Mouse (Mus musculus) lung, postnatal 0 days (tissue): Measurements from ENCODE around the gene Nr5a2. TPM values are rescaled to one million over a fixed set of nuclear protein-coding genes. Genes with fewer than 3 reads are reported as not detected.

Experiments
- ATAC-seq: fragments of 200-750 bp; cut with Nextera tagmentation; 2 replicates; pipeline ENCODE4 v1.8.0; 2017; ENCODE audit warnings: moderate library complexity
- DNase-seq: peaks from one replicate; pipeline ENCODE4 v3.0.0-alpha.2; 2016; ENCODE audit warnings: low spot score
- H3K27ac ChIP-seq: fragments of 300-500 bp; sonication (generic); 2 replicates; pipeline ENCODE4 v1.5.1; 2014; ENCODE audit warnings: antibody characterized with exemption, mild to moderate bottlenecking, low read length, mixed read lengths
- H3K27me3 ChIP-seq: fragments of 300-500 bp; sonication (generic); replicated peaks from 2 replicates; pipeline ENCODE4 v1.6.1; 2014; ENCODE audit warnings: low read length, mixed read lengths; ENCODE audit not compliant: insufficient read depth
- H3K36me3 ChIP-seq: fragments of 300-500 bp; sonication (generic); 2 replicates; pipeline ENCODE4 v1.6.1; 2014; ENCODE audit warnings: low read length, mixed read lengths; ENCODE audit not compliant: insufficient read depth
- H3K4me1 ChIP-seq: fragments of 300-500 bp; sonication (generic); 2 replicates; pipeline ENCODE4 v1.6.1; 2014; ENCODE audit warnings: antibody characterized with exemption, low read depth, low read length, mixed read lengths; ENCODE audit not compliant: insufficient read depth
- H3K4me2 ChIP-seq: fragments of 300-500 bp; sonication (generic); replicated peaks from 2 replicates; pipeline ENCODE4 v1.6.1; 2014; ENCODE audit warnings: low read depth, mild to moderate bottlenecking, low read length, moderate library complexity, mixed read lengths
- H3K4me3 ChIP-seq: fragments of 300-500 bp; sonication (generic); 2 replicates; pipeline ENCODE4 v1.5.1; 2014; ENCODE audit warnings: low read depth, low read length
- H3K9ac ChIP-seq: fragments of 300-500 bp; sonication (generic); replicated peaks from 2 replicates; pipeline ENCODE4 v1.6.1; 2014; ENCODE audit warnings: low read depth, mild to moderate bottlenecking
- H3K9me3 ChIP-seq: fragments of 300-500 bp; sonication (generic); 2 replicates; pipeline ENCODE4 v1.6.1; 2016; ENCODE audit warnings: low read length, mixed read lengths
- CTCF ChIP-seq: IDR thresholded peaks from 2 replicates; pipeline ENCODE4 v1.5.1; 2016; ENCODE audit warnings: antibody characterized with exemption, mild to moderate bottlenecking
- EP300 ChIP-seq: IDR thresholded peaks from 2 replicates; pipeline ENCODE4 v1.6.1; 2016; ENCODE audit warnings: antibody characterized with exemption, mild to moderate bottlenecking, control low read depth
- WGBS: fragments of 180-500 bp; shearing (Covaris S2); extraction: QIAGEN DNeasy Blood & Tissue Kit; methylation state at CpG from one replicate; pipeline ENCODE4 v1.1.7; 2014; 5-methylcytosine and 5-hydroxymethylcytosine counted together
- polyA plus RNA-seq: library from polyadenylated mRNA; unstranded; fragments of >200 nt; fragmentation: Nextera tagmentation; extraction: Ambion mirVana; gene quantifications from 2 replicates; pipeline ENCODE4 v1.2.1, GENCODE M21; 2015

Nr5a2 gene
- polyA plus RNA-seq, 1 experiment from 2014 or later, result 0.54 TPM

DNA sequence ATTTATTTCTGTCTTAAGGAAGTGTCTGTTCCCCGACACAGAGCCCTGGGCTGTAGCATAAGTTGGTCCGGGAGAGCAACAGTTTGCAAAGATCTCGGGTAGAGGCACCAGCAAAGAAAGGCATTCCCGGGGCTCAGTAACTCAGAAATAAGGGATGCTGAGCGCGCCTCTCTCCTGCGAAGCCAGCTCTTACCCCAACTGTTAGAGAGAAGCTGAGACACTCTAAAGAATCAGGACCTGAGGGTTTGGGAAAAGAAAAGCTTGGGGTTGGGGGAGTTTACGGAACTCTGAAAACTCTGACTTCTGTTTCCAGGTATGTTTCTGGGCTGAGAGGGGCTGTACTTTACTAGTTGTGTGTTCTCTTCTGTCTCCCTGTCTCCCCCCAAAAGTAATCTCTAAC is 13.8 kb downstream of the Nr5a2 start:
- 2% methylated on average over 8 of the region's 8 CpGs for WGBS
- peak overlapping the region; percentile 50 for H3K4me3 ChIP-seq
- H3K4me2 ChIP-seq, result peak overlapping the region; percentile 78
- DNase-seq, result no peak
- H3K9me3 ChIP-seq, result no peaks in the 10 kb centered on the region
- no peak overlapping the region for H3K27ac ChIP-seq
- no peak overlapping the region for H3K9ac ChIP-seq
- no peak for TF ChIP-seq EP300
- TF ChIP-seq CTCF, result no peak
- H3K36me3 ChIP-seq, result no peaks in the 10 kb centered on the region
- peaks cover 57% of the 10 kb centered on the region for H3K27me3 ChIP-seq
- peaks cover 8% of the 10 kb centered on the region for H3K4me1 ChIP-seq
- no peak for ATAC-seq

DNA sequence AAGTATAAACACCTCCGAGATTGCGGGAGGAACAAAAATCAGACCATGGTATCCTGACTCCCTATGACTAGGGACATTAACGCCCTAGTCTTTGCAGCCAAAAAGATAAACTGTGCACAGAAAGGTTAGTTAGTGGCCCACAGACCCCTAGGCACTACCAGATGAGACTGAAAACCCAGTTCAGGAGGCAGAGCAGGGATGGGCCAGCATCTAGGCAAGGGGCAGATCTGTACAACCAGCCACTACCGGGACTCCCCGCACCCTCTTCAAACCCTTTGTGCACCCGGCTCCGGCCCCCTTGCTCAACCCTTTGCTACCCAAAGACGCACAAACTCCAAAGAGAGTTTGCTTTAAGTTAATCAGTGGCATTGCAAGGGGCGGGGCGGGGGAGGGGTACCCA is 14.4 kb downstream of the Nr5a2 start:
- TF ChIP-seq CTCF (no peak), EP300 (no peak)
- Histone ChIP-seq H3K4me2 (peak overlapping the region; percentile 78), H3K4me1 (peaks cover 8% of the 10 kb centered on the region), H3K9ac (no peak overlapping the region), H3K27ac (no peak overlapping the region), H3K36me3 (no peaks in the 10 kb centered on the region), H3K4me3 (peak overlapping the region; percentile 50; the same call in 1 of the 2 replicates), H3K9me3 (no peaks in the 10 kb centered on the region), H3K27me3 (peaks cover 52% of the 10 kb centered on the region)
- ATAC-seq (no peak), DNase-seq (no peak)
- WGBS, result 2% methylated on average over 10 of the region's 10 CpGs

DNA sequence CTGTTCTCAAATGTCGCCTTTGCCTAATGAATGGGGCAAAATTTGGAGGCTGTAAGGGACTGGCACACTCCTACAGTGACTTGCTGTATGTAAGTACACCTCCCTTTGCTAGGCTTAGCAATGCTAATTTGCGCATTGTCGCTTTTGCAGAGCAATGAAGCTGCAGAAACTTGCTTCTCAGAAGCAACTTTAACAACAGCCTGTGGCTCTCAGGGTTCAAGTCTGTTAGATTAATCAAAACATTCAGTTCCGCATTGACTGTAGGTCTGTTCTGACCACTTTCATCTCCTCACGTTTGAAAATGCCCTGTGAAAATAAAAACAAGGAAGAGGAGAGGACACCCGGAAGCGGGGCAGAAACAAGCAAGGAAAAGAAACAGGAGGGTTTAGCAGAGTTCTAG is 14.8 kb downstream of the Nr5a2 start:
- Histone ChIP-seq H3K27me3 (peaks cover 48% of the 10 kb centered on the region), H3K36me3 (no peaks in the 10 kb centered on the region)
- DNase-seq, result no peak

DNA sequence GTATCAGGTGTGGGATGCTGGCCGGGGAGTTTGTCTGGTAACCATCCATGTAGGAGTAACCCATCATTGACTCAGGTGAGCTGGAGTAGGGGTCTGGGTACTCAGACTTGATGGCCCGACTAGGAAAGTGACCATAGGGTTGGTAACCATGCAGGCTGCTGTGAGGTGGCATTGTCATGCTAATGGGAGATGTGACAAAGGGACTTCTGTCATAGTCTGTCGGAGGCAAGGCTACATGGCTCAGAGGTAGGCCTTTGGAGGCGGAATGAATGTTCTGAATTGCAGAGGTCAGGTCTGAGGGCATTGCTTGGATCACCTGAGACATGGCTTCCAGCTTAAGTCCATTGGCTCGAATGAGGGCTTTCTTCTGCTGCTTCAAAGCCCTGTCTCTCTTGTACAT is 19.6 kb downstream of the Nr5a2 start:
- 92% methylated on average over 5 of the region's 5 CpGs for WGBS
- Histone ChIP-seq H3K27ac (no peak overlapping the region), H3K9ac (no peak overlapping the region), H3K36me3 (no peaks in the 10 kb centered on the region), H3K9me3 (no peaks in the 10 kb centered on the region), H3K27me3 (peaks cover 15% of the 10 kb centered on the region; the same call in 1 of the 2 replicates), H3K4me1 (0 out of 2 replicates have a peak, but pooled peaks cover 2% of the 10 kb centered on the region), H3K4me3 (no peak overlapping the region), H3K4me2 (no peak overlapping the region)
- ATAC-seq (no peak), DNase-seq (no peak)
- TF ChIP-seq EP300, result no peak
- TF ChIP-seq CTCF, result no peak

More for the DNA sequence above, 14.8 kb downstream of the Nr5a2 start:
- H3K4me3 ChIP-seq, result 0 out of 2 replicates have a peak overlapping the region, but pooled peaks have one; percentile 50
- H3K4me1 ChIP-seq, result peaks cover 8% of the 10 kb centered on the region
- no peak for ATAC-seq
- no peak for TF ChIP-seq CTCF
- no peak for TF ChIP-seq EP300
- no peak overlapping the region for H3K9ac ChIP-seq
- 11% methylated on average over 7 of the region's 7 CpGs for WGBS
- H3K4me2 ChIP-seq, result peak overlapping the region; percentile 78
- H3K9me3 ChIP-seq, result no peaks in the 10 kb centered on the region
- H3K27ac ChIP-seq, result no peak overlapping the region

DNA sequence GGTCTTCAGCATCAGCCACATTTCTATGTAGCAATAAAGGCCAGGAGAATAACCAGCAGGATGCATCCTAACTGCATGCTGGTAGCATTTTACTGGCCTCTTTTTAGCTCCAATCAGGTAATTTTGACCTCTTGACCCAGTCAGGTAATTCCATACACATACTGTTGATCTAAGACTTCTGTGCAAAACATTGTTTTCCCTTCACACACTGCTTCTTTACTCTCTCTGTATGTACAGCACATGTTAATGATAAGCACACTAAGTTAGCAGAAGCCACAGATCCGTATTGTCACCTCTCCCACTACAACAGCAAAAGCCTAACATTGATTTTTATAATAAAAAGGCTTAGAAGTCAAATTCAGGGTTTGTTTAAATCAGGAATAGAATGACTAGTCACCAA is 21.0 kb downstream of the Nr5a2 start:
- no peak for TF ChIP-seq EP300
- no peak for TF ChIP-seq CTCF
- Histone ChIP-seq H3K4me3 (no peak overlapping the region), H3K9me3 (no peaks in the 10 kb centered on the region), H3K27ac (no peak overlapping the region), H3K4me2 (no peak overlapping the region), H3K9ac (no peak overlapping the region), H3K27me3 (peaks cover 15% of the 10 kb centered on the region; the same call in 1 of the 2 replicates), H3K4me1 (0 out of 2 replicates have a peak, but pooled peaks cover 2% of the 10 kb centered on the region), H3K36me3 (no peaks in the 10 kb centered on the region)
- DNase-seq (no peak), ATAC-seq (no peak)
- 52% methylated on average over 1 of the region's 1 CpGs for WGBS

DNA sequence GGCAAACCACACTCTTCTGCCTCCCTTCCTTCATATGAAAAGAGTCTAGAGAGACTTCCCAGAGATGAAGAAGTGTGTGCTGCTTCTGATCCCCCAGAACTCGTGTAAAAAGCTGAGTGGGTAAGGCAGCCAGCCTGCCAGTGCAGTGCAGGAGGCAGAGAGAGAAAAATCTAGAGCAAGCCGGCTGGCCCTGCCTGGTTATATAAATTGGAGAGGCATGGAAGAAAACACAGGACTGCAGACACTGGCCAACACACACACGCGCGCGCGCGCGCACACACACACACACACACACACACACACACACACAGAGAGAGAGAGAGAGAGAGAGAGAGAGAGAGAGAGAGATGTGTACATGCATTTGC is 24.3 kb downstream of the Nr5a2 start:
- H3K9me3 ChIP-seq, result no peaks in the 10 kb centered on the region
- H3K9ac ChIP-seq, result no peak overlapping the region
- WGBS, result 91% methylated on average over 9 of the region's 9 CpGs
- DNase-seq (no peak), ATAC-seq (no peak)
- no peak overlapping the region for H3K4me3 ChIP-seq
- H3K4me1 ChIP-seq, result no peaks in the 10 kb centered on the region
- TF ChIP-seq CTCF (no peak), EP300 (no peak)
- H3K27me3 ChIP-seq, result no peaks in the 10 kb centered on the region
- no peak overlapping the region for H3K4me2 ChIP-seq
- no peaks in the 10 kb centered on the region for H3K36me3 ChIP-seq
- H3K27ac ChIP-seq, result no peak overlapping the region
